Mouse (Mus musculus) left cerebral cortex, postnatal 14 days (tissue): ENCODE data around the gene Ostf1. TPM values are rescaled to one million over a fixed set of nuclear protein-coding genes. Genes with fewer than 3 reads are reported as not detected.

Source experiments
- DNase-seq, 2 experiments: peaks; one replicate each; pipeline ENCODE4 v3.0.0; 2021 to 2022; ENCODE audit warnings: low spot score in 2 of 2, mixed read lengths in 1 of 2
- intact Hi-C: fragments of 180-260 bp; cut with DNase I; formaldehyde crosslinking; loops from one replicate; pipeline ENCODE4 v1.15.1; 2025
- total RNA-seq, 2 experiments: library from RNA; stranded (reverse); gene quantifications; 2 replicates each; pipeline ENCODE4 v1.2.3; 2021

Ostf1 gene
- total RNA-seq, 2 experiments from 2014 or later = 18.6 to 22.8 TPM

DNA sequence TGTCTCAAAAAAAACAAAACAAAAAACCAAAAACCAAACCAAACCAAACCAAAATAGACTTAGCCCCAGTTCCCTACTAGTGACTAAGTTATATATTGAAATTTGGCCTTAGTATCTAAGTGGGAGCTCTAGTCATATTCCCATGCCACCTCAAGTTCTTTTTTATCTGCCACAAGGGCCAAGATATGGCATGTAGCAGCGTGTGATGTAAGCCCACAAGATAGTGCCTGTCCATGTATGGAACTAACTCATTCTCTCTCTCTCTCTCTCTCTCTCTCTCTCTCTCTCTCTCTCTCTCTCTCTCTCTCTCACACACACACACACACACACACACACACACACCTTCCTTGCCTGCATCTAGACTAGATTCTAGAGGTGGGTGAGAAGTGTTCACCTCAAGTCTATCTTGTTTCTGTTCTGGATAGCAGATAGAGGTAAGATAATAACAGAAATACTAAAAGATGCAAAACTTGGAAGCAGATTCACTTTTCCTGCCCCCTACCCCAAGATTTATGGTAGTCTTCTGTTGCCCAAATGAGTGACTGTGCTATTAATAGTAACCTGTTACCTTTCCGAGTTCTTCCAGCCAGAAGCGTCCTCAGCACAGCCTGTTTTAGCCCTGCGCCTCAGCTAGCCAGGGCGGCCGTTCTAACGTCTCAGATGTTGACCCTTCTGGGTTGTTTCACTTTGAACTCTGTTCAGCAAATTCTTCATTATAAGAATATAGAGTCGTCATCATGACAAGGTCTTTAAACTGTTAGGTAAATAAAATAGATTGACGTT lies 16.3 kb upstream of the Ostf1 start:
- intact Hi-C loops = no loop called here

DNA sequence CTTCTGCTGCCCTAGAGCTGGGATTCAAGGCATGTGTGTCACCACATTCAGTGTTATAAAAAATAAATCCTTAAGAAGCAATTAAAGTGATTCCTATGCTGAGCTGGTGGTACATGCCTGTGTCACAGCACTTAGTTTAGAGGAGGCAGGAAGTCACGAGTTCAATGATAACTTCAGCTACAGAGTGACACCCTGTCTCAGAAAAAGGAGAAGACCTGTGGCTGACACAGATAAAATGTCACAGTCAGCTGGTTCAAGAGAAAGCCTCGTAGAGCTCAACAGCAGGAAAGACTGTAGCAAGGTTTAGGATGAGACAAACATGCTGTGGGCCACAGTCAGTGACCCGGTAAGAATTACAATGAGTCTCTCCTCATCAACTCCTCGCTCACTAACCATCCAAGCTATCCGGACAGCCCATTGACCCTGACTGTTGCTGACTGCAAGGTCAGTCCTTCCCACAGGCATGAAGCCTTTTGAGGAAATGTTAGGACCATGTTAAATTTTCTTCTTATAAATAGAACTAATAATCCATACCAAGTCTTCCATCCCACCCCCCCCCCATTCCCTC lies 15.3 kb upstream of the Ostf1 start:
- intact Hi-C loops = no loop called here
- no peak for DNase-seq

More for the DNA sequence above, 16.3 kb upstream of the Ostf1 start:
- no peak for DNase-seq

DNA sequence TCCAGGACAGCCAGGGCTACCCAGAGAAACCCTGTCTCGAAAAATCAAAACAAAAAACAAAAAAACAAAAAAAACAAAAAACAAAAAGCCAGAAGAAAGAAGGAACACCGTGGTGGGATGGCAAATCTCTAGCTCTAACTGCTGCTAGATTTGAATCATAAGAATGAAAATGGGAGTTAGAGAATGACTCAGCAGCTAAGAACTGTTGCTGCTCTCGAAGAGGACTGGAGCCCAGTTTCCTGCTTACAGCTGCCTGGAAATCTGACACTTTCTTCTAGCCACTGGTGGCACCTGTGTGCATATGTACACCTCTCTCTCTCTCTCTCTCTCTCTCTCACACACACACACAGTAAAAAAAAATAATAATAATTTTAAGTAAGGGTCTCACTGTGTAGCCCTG lies 14.8 kb upstream of the Ostf1 start:
- no peak for DNase-seq
- intact Hi-C loops = no loop called here

DNA sequence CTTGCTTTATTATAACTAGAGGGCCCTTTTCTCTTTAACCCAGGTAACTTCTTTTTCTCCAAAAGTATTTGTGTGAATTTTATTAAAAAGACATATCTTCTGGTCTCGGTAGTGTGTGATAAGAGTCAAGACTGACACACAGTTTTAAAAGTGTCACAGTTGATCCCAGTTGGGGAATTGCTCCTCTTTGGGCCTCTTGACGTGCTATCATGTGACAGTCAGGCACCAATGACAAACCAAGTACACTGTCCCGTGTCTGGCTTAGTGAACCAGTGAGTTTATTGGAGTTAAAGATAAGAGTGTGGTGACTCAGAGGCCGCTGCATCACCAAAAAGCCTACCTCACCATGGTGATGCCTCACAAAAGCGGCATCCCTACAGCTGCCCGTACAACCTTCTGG lies 12.5 kb upstream of the Ostf1 start:
- no peak for DNase-seq
- intact Hi-C loops = no loop called here

DNA sequence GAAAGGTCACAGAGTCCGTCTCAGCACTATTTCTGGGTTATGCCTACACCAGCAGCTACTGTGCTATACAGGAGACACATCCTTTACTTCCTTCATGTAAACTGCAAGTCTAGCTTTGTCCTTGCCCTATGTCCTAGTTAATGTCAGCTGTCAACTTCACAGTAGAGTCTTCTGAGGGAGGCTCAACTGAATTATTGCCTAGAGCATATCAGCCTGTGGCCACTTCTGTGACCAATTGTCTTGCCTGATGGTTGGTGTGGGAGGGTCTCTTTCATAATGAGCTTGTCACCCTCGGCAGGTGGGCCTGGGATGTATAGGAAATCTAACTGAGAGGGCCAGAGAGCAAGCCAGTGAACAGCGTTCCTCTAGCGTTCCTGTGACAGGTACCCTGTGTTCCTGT lies 11.8 kb upstream of the Ostf1 start:
- intact Hi-C loops = no loop called here
- no peak for DNase-seq

DNA sequence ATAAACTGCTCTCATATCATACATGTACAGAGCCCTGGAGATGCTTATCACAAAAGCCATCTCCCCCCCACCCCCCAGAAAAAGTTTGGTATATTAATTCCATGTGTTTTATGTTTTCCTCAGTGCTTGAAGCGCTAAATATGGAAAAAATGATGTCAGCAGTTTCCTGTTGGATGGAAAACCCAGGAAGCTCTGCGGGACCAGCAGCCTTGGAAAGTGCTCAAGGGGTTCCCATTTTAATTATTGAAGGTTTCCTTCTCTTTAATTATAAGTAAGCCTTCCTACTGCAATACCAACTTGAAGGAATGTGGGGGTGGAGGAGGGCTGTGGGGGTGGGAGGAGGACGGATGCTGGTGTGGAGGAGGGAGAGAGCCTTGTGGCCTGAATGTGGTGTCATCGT lies 9.4 kb upstream of the Ostf1 start:
- intact Hi-C loops = no loop called here
- DNase-seq = no peak

DNA sequence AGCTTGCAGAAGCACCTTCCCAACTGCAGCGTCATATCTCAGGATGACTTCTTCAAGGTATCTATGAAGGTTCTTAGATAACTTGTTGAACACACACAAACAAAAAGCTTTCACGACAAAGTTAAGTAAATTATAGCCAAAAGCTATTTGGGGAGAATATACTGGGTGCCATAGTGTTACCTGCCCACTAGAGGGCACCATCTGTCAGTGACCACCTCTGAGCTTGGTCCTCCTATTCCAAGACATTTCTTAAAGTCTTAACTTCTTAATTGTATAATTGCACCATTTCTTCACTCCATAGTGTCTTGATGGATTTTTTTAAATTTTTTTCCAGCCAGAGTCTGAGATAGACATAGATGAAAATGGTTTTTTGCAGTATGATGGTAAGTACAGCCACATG lies 7.9 kb upstream of the Ostf1 start:
- DNase-seq = no peak
- intact Hi-C loops = no loop called here

DNA sequence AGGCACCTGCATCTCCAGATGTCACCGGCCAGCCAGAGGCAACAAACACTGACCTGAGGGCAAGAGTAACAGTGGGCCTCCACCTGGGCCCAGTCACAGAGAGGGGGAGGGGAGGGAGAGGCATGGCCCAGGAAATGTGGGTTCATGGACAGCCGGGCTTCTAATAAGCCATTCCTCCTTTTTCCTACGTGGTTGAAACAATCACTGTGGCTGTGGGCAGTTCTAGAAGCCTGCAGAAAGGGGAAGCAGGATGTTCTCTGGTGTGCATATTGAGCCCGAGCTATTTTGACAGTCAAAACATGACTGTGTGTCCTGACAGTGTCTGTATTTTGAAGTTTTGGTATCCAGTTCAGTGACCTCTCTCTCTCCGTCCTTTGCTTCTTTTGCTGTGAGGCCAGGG lies 7.3 kb upstream of the Ostf1 start:
- no peak for DNase-seq

DNA sequence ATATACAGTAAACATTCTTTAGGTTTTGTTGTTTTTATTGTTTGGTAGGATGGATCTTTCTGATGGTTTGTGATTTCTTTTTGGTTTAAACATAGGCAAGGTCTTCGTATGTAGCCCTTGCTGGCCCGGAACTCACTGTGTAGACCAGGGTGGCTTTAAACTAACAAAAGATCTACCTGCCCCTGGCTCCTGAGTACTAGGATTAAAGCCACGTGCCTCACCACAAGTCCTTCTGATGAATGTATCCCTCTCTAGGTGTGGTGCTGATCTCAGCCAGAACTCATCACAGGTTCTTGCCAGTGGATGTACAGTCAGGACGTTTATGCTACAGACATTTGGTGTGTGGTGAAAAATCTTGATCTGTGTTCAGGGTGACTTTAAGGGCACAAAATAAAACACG lies 6.3 kb upstream of the Ostf1 start:
- intact Hi-C loops = no loop called here
- DNase-seq = no peak

More for the DNA sequence above, 7.3 kb upstream of the Ostf1 start:
- intact Hi-C loops = no loop called here

DNA sequence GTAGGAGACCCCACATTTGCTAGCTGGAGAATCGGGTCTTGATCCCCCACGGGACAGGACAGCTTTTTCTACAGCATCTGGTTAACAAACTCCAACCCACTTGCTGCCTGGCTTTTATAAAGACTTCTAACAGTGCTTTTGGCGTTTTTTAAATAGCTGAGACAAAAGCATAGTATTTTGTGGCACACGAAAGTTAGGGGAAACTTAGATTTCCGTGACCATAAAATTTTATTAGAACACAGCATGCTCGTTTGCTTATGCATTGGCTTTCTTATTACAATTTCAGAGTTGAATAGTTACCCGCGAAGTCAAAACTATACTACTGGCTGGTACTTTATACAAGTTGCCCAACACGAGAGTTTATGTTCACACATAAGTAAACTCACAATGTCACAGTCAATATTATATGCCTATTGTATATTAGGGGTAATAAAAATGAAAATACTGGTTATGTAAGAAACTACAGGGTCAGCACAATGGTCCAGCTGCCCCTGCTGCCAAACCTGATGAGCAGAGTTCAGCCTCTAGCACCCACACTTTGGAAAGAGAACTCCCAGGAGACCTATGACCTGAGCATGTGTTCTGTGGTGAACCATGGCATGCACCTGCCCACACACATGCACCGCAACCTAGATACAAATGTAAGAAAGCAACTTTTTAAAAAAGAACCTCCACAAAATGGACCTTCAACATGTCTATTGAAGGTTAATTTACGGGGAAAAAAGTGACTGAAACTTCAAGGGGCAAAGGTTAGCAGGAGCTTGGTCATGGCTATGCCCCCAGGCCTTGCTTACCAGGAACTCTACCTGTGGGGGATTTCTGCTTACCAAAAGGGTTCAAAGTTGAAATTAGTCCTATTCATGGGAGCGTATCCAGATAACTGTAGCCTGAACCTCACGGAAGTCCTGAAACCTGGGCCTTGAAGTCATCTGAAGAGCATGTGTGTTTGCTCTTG lies 885 bp upstream of the Ostf1 start:
- DNase-seq = no peak
- intact Hi-C loops = loop anchor here (5.0 kb wide), 1 partner anchor 40 kb away; the partner anchor contains the start of gene Carnmt1

DNA sequence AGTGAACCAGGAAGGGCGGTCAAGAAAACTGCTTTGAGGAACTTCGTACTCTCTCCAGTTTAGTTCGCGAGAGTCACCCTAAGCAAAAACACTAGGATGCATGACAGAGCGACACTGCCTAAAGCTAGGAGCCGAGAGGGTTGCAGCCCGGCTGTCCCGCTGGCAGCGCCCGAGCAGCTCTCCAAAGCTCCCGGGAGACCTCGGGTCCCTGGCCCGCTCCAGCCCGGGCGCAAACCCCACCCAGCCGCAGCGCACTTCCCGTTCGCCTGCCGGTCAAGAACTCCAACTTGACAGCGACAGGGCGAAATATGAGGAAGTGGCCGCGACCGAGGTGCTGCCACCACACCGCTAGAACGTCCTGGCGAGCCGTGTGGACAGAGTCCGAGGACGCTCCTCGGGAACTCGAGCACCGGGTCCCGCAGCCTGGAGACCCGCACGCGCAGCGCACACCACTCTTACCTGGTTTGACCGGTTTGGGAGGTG lies 421 bp downstream of the Ostf1 start:
- intact Hi-C loops = loop anchor here (5.0 kb wide), 1 partner anchor 41 kb away; the partner anchor contains the start of gene Carnmt1
- DNase-seq = peak in 1 of 2 experiments; percentile 36

DNA sequence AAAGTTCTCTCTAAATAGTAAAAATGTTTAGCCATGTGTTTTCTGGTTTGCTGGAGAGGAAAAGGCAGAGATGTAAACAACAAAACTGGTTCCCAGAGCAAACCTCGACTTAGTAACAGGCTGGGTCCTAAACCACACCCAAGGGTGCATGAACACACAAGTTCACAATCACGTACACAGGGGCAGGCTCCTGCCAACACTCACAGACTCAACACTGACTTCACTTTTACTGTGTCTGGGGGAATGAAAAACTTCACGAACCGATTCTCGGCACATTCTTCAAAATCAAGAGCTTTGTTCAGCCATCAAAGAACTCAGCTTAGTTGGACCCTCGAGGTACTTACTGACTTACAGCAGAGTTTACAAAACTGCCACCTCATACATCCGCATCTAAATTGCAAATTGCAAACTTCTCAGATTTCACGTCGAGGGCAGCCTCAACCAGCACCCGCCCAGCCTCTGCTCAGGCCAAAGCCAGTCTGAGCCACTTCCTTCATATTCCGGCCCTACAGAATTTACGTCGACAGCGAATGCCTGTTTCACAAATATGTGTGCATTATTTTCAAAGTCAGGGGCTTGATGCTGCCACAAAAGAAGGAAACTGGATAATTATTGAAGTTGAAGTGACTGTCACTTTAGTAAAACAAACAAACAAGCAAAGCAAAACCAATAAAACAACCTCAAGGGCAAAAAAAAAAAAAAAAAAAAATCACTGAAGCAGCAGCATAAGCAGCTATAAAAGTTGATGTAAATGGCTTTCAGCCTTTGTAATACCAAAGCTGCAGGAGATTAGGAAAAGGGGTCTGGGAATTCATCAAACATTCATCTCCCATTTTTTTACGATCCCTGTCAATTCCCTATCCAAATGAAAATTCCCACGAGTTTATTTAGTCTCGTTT lies 1.2 kb downstream of the Ostf1 start:
- DNase-seq = no peak
- intact Hi-C loops = loop anchor here (5.0 kb wide), 1 partner anchor 42 kb away; the partner anchor contains the start of gene Carnmt1

DNA sequence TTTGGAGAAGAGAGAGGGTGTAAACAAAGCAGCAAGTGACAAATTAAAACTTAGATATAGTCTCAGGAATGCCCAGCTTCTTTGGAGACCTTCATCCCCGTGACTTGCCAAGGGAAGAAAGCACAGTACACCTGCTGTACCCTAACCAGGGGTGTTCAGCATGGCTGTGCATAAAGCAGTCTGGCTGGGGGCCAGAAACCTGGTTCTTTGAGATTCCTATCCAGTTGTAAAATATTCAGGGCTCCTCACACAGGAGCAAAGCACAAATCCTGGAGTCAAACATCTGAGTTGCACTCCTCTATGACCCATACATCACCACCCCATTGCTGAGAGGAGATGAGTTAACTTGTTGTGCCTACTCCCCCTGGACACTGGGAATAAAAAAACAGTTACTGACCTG lies 2.0 kb downstream of the Ostf1 start:
- DNase-seq = no peak
- intact Hi-C loops = no loop called here

DNA sequence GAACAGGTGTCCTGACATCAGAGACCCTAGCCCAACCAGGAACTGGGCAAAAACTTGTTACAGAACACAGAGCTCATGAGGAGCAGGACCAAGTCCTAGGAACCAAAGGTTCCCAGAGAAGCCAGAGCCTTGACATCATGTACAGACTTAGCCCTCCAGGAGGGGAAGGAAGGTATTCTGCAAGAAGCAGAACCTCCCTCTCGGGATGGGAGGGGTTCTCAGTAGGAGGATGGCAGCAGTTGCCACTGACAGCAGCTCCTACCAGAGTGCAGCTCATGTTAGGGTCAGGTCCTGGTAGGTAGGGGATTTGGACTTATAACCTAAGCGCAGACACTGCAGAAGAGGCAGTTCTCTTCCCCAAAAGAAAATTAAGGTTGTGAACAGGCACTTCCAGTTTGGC lies 7.7 kb downstream of the Ostf1 start:
- DNase-seq = no peak
- intact Hi-C loops = no loop called here

DNA sequence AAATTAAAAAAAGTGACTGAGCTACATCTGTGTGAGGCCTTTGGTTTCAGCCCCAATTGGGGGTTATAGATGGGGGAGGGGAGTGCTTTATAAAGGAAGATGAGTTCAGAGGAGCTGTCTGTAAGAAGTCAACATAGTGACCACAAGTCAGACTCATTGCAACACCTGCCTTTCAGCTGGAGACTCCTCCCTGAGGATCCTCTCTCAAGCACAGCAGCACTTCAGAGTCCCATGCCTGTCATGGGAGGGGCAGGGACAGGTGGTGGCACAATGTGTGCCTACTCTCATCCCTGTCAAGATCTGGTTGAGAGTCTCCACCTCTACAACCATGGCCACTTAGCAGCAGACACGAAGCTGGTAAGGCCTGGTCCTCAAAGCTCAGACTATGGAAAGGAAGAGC lies 11.9 kb downstream of the Ostf1 start:
- no peak for DNase-seq
- intact Hi-C loops = no loop called here

DNA sequence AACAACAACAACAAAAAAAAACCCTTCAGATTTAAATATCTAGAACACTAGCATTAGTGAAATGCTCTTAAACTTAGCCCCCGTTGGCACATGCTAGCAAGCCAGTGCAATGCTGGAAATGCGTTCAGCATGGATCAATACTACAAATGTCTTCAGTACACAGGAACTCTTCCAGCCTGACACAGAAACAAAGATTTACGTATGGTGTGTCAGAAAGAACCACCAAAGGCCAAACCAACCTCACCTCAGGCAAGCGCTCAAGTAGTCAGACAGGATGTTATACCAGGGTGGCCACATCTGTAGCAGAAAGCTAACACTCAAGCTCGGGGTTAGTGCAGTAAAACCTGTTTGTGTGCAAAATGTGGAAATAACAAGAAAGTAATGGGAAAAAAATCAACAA lies 12.6 kb downstream of the Ostf1 start:
- intact Hi-C loops = no loop called here
- DNase-seq = no peak

DNA sequence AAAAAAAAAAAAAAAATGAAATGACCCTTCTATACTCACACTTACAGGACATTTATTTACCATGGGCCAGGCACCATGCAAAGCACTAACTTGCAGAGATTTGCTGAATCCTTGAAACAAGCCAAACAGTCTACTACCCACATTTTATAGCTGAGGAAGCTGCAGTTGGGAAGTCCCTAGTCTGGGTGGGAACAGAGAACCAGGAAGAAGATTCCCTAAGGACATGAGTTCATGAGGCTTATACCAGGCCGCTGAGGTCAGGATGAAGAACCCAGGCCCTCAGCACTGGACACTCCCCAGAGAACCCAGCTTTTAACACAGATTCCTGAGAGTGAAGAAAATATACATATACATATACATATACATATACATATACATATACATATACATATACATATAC lies 14.1 kb downstream of the Ostf1 start:
- intact Hi-C loops = no loop called here
- DNase-seq = no peak

DNA sequence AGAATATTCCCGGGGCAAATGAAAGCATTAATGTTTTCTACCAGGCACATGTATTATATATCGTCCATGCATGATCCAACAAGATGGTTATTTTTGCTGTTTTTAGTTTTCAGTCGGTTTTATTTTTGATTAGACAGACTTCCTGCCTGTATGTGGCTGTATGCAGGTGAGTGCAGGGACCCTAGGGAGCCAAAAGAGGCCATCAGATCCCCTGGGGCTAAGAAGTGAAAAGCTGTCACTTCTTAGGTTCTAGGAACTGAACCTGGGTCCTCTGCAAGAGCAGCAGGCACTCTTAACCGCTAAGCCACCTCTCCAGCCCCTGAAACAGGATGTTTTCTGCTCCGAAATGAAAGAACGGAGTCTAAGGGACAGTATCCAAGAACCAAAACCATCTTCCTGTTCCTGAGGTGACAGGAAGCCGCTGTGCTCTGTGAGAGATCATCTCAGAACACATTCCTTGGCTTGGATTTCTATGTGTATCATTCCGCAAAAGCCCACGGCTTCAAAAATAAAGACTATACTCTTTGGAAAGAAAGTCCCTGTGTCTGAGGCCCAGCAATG lies 15.9 kb downstream of the Ostf1 start:
- DNase-seq = no peak
- intact Hi-C loops = no loop called here

DNA sequence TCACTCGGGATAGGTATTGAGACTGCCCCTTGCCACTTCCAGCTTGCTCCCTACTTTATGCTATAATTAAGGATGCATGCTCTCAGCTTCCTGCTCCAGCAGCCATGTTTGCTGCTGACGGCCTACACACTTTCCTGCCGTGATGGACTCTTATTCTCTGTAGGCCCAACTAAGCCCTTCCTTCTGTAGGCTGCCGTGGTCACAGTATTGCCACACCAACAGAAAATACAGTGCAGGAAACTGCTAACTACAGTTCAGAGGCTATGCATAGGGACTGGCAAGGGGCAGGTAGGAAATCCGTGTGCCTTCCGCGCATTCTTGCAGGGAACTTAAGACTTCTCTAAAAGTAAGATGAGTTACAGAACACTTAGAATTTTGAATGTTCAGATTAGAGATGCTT lies 17.3 kb downstream of the Ostf1 start:
- DNase-seq = no peak
- intact Hi-C loops = no loop called here
